Mouse (Mus musculus) myocyte (in vitro differentiated cells): ENCODE measurements around the gene Sohlh1. TPM values are rescaled to one million over a fixed set of nuclear protein-coding genes. Genes with fewer than 3 reads are reported as not detected.

Source experiments
- H3K27me3 ChIP-seq: one replicate; pipeline ENCODE4 v1.6.1; 2011; ENCODE audit not compliant: control insufficient read depth, insufficient read depth, insufficient read length
- H3K36me3 ChIP-seq: one replicate; pipeline ENCODE4 v1.6.1; 2011; ENCODE audit not compliant: control insufficient read depth, insufficient read depth
- H3K4me2 ChIP-seq: one replicate; pipeline ENCODE4 v1.6.1; 2011; ENCODE audit warnings: low read depth, control low read depth
- H3K4me3 ChIP-seq: one replicate; pipeline ENCODE4 v1.5.1; 2011; ENCODE audit warnings: mild to moderate bottlenecking, control low read depth, moderate library complexity
- H3K79me2 ChIP-seq: one replicate; pipeline ENCODE4 v1.6.1; 2011; ENCODE audit not compliant: control insufficient read depth, insufficient read depth
- H3ac ChIP-seq: one replicate; pipeline ENCODE4 v1.6.1; 2011; ENCODE audit not compliant: control insufficient read depth, insufficient read length
- CEBPB ChIP-seq: IDR thresholded peaks from 2 replicates; pipeline ENCODE4 v1.6.1; 2011; ENCODE audit warnings: mild to moderate bottlenecking, moderate library complexity; ENCODE audit not compliant: poor library complexity, insufficient read depth, severe bottlenecking
- E2F4 ChIP-seq: IDR thresholded peaks from one replicate; pipeline ENCODE4 v1.6.1; 2011; ENCODE audit warnings: mild to moderate bottlenecking, control low read depth, moderate library complexity; ENCODE audit not compliant: insufficient read depth
- MAX ChIP-seq: IDR thresholded peaks from one replicate; pipeline ENCODE4 v1.6.1; 2011; ENCODE audit warnings: low read depth, mild to moderate bottlenecking, control low read depth
- MYOD1 ChIP-seq, 3 experiments: IDR thresholded peaks; one replicate each; pipeline ENCODE4 v1.6.1; 2011; ENCODE audit warnings: control low read depth in 2 of 3, low read depth in 2 of 3, mild to moderate bottlenecking in 2 of 3, moderate library complexity in 1 of 3; ENCODE audit not compliant: insufficient read length in 2 of 3, control insufficient read depth in 1 of 3
- MYOG ChIP-seq, 3 experiments: IDR thresholded peaks; one replicate each; pipeline ENCODE4 v1.6.1; 2011; ENCODE audit warnings: control low read depth in 2 of 3, low read depth in 2 of 3, mild to moderate bottlenecking in 2 of 3; ENCODE audit not compliant: insufficient read length in 2 of 3, control insufficient read depth in 1 of 3, insufficient read depth in 1 of 3
- POLR2A ChIP-seq: IDR thresholded peaks from one replicate; pipeline ENCODE4 v1.6.1; 2011; ENCODE audit warnings: low read depth, mild to moderate bottlenecking, control low read depth, moderate library complexity; ENCODE audit not compliant: insufficient read length
- POLR2AphosphoS2 ChIP-seq: IDR thresholded peaks from one replicate; pipeline ENCODE4 v1.6.1; 2011; ENCODE audit warnings: low read depth, control low read depth; ENCODE audit not compliant: insufficient read length
- REST ChIP-seq: IDR thresholded peaks from one replicate; pipeline ENCODE4 v1.6.1; 2011; ENCODE audit warnings: mild to moderate bottlenecking, control low read depth, moderate library complexity; ENCODE audit not compliant: insufficient read depth, insufficient read length
- SRF ChIP-seq: IDR thresholded peaks from one replicate; pipeline ENCODE4 v1.6.1; 2011; ENCODE audit warnings: low read depth; ENCODE audit not compliant: control insufficient read depth, insufficient read length
- TCF12 ChIP-seq: IDR thresholded peaks from one replicate; pipeline ENCODE4 v1.6.1; 2011; ENCODE audit warnings: mild to moderate bottlenecking, control low read depth; ENCODE audit not compliant: poor library complexity, insufficient read depth, severe bottlenecking
- TCF3 ChIP-seq: IDR thresholded peaks from one replicate; pipeline ENCODE4 v1.6.1; 2011; ENCODE audit warnings: low read depth, control low read depth; ENCODE audit not compliant: insufficient read length
- USF1 ChIP-seq: IDR thresholded peaks from one replicate; pipeline ENCODE4 v1.6.1; 2011; ENCODE audit warnings: low read depth, mild to moderate bottlenecking, control low read depth, moderate library complexity
- polyA plus RNA-seq: library from polyadenylated mRNA; unstranded; fragments of >200 nt; fragmentation: generic; extraction: Trizol; gene quantifications from one replicate; pipeline ENCODE4 v1.2.1, GENCODE M21; 2012; ENCODE audit warnings: missing spikeins

The Sohlh1 gene
- polyA plus RNA-seq, 1 experiment, result not detected

GRCm38 (mm10) chr2:25862038-25862437 is 15.0 kb upstream of the Sohlh1 start:
- TF ChIP-seq REST (no peak), MYOD1 (IDR thresholded peaks at IDR 0.05; ENCODE audit: control insufficient read depth in 1 of 3, insufficient read length in 2 of 3, low read depth in 2 of 3) (no peak), TCF12 (no peak), TCF3 (no peak), CEBPB (no peak), POLR2AphosphoS2 (no peak), POLR2A (no peak), MAX (no peak), SRF (no peak), MYOG (IDR thresholded peaks at IDR 0.05; ENCODE audit: control insufficient read depth in 1 of 3, insufficient read depth in 1 of 3, insufficient read length in 2 of 3, low read depth in 2 of 3) (no peak), USF1 (no peak)
- H3K27me3 ChIP-seq, result peaks cover 29% of the 10 kb centered on the region
- H3K79me2 ChIP-seq, result no peaks in the 10 kb centered on the region
- H3K4me3 ChIP-seq, result no peak overlapping the region
- no peaks in the 10 kb centered on the region for H3K36me3 ChIP-seq
- H3ac ChIP-seq, result no peak overlapping the region
- no peak overlapping the region for H3K4me2 ChIP-seq

DNA sequence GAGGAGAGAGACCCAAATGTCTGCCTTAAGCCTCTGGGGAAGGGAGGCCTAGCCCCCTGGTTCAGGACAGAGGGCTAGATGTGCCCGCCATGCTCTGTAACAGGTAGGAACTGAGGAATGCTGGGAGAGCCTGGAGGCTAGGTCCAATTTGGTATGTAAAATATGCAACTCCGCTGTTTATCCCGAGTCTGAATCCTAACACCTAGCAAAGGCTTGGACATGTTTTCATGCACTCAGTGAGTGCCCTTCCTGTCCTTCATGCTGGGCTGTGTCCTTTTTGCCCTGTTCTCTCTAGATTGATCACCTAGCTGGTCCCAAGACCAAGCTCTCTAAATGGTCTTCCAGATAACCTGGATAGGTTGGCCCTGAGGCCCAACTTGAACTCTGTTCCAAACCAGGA is 12.8 kb upstream of the Sohlh1 start:
- Histone ChIP-seq H3K27me3 (peaks cover 27% of the 10 kb centered on the region), H3K4me3 (no peak overlapping the region), H3K79me2 (no peaks in the 10 kb centered on the region), H3ac (no peak overlapping the region), H3K36me3 (no peaks in the 10 kb centered on the region), H3K4me2 (no peak overlapping the region)
- TF ChIP-seq MYOG (IDR thresholded peaks at IDR 0.05; ENCODE audit: control insufficient read depth in 1 of 3, insufficient read depth in 1 of 3, insufficient read length in 2 of 3, low read depth in 2 of 3), result no peak
- TF ChIP-seq POLR2A, result no peak
- no peak for TF ChIP-seq TCF12
- no peak for TF ChIP-seq REST
- no peak for TF ChIP-seq TCF3
- TF ChIP-seq CEBPB, result no peak
- TF ChIP-seq SRF, result no peak
- no peak for TF ChIP-seq POLR2AphosphoS2

- Histone ChIP-seq H3K27me3 (no peaks in the 10 kb centered on the region), H3ac (no peak overlapping the region), H3K4me3 (no peak overlapping the region), H3K4me2 (no peak overlapping the region), H3K36me3 (no peaks in the 10 kb centered on the region), H3K79me2 (no peaks in the 10 kb centered on the region)
- TF ChIP-seq TCF12 (no peak), USF1 (no peak), POLR2AphosphoS2 (no peak), MAX (no peak)
Observed at GRCm38 (mm10) chr2:25853998-25854397, 7.0 kb upstream of the Sohlh1 start.

DNA sequence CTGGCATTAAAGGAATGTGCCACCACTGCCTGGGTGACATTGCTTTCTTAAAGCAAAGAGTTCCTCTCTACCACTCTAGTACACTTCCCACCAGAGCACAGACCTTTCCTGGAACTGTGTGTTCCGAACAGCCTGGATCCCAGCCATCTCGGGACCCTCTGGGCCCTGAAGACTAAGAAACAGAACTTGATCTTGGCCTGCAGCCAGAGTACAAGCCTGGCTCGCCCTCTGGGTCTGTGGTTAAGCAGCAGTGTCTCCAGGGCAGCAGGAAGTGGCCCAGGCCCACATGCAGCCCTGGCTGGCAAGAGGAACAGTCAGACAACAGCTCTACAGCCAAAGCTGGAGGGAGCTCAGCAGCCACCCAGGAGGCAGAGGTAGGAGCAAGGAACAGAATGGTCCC is 5.6 kb upstream of the Sohlh1 start:
- Histone ChIP-seq H3ac (no peak overlapping the region), H3K36me3 (no peaks in the 10 kb centered on the region), H3K79me2 (no peaks in the 10 kb centered on the region), H3K27me3 (no peaks in the 10 kb centered on the region), H3K4me2 (no peak overlapping the region), H3K4me3 (no peak overlapping the region)
- TF ChIP-seq MAX, result no peak
- no peak for TF ChIP-seq REST

- Histone ChIP-seq H3K27me3 (no peaks in the 10 kb centered on the region), H3K4me3 (no peak overlapping the region)
Observed at GRCm38 (mm10) chr2:25850330-25850729, 3.3 kb upstream of the Sohlh1 start.

More at GRCm38 (mm10) chr2:25850330-25850729, 3.3 kb upstream of the Sohlh1 start:
- no peaks in the 10 kb centered on the region for H3K36me3 ChIP-seq
- H3K79me2 ChIP-seq, result no peaks in the 10 kb centered on the region
- H3K4me2 ChIP-seq, result no peak overlapping the region
- TF ChIP-seq USF1 (no peak), REST (no peak), MYOG (IDR thresholded peaks at IDR 0.05; ENCODE audit: control insufficient read depth in 1 of 3, insufficient read depth in 1 of 3, insufficient read length in 2 of 3, low read depth in 2 of 3) (no peak), SRF (no peak), MAX (no peak), E2F4 (no peak), POLR2A (no peak), TCF3 (no peak), TCF12 (no peak), MYOD1 (IDR thresholded peaks at IDR 0.05; ENCODE audit: control insufficient read depth in 1 of 3, insufficient read length in 2 of 3, low read depth in 2 of 3) (no peak), POLR2AphosphoS2 (no peak), CEBPB (no peak)
- no peak overlapping the region for H3ac ChIP-seq
